Mouse (Mus musculus) hindlimb bud, embryonic 11.5 days (tissue): ENCODE data around the gene Mbnl2.

Experiments
- DNase-seq: peaks from one replicate; pipeline ENCODE4 v3.0.0-alpha.2; 2012; ENCODE audit warnings: low read depth, low spot score; ENCODE audit errors: extremely low spot score

The Mbnl2 gene

DNA sequence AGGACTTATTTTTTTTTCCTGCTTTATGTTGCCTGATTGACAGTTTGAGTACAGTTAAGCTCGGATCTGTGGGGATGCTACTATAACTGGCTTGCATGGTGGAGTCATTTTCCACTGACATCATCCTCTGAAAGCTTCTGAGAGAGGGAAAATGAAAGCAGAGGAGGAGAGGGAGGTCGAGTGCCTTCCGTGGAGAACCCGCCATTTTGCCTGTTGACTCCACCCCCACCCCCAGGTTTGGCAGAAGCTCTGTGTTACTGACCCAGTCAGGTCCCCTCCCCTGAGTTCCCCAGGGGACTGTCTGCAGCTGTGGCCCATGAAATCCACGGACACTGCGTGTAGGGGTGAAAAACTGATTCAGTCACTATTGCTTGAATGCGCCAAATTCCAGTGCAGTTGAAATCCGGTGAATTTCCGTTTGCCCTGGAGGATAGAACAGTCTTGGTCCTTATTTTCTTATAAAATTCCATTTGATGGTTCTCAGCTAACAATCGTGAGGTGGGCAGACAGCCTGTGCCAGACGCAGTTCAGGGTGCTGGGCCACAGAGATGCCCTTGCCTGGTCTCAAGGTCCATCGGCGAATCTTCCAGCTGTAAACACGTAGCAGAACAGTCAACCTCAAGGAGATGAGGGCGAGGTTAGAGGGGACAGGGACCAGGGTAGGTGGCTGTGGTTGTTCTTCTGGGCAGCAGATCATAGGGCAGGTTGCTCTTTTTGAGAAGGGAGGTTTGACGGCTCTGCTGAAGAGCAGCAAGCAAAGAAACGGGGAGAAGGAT is 20.9 kb downstream of the Mbnl2 start:
- DNase-seq = no peak

- no peak for DNase-seq
Observed at GRCm38 (mm10) chr14:120297137-120297749, 21.8 kb downstream of the Mbnl2 start.

- DNase-seq = no peak
Observed at GRCm38 (mm10) chr14:120297833-120298232, 22.4 kb downstream of the Mbnl2 start.

- no peak for DNase-seq
Observed at GRCm38 (mm10) chr14:120298439-120298838, 23.0 kb downstream of the Mbnl2 start.

DNA sequence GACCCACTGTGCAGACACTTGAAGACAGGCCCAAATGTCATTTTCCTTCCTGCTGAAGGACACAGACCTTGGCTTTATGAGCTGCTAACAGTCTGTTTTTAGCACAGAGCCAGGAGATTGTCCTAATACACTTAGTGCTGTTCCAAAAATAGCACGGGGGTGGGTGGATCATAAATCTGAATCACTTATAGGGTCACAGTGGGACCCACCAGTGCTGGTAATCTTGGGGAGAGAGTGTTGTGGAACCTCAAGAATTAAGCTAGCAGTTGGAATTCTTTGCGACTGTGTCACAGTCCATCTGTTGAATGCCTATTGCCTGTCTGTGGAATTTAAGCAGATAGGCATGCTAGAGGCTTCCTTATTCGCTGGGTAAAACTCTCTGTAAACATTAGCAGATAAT is 24.2 kb downstream of the Mbnl2 start:
- DNase-seq = no peak

- DNase-seq = no peak
Observed at GRCm38 (mm10) chr14:120300191-120300590, 24.7 kb downstream of the Mbnl2 start.

- no peak for DNase-seq
Observed at GRCm38 (mm10) chr14:120300814-120301213, 25.3 kb downstream of the Mbnl2 start.

- DNase-seq = no peak
Observed at GRCm38 (mm10) chr14:120302913-120303548, 27.6 kb downstream of the Mbnl2 start.

DNA sequence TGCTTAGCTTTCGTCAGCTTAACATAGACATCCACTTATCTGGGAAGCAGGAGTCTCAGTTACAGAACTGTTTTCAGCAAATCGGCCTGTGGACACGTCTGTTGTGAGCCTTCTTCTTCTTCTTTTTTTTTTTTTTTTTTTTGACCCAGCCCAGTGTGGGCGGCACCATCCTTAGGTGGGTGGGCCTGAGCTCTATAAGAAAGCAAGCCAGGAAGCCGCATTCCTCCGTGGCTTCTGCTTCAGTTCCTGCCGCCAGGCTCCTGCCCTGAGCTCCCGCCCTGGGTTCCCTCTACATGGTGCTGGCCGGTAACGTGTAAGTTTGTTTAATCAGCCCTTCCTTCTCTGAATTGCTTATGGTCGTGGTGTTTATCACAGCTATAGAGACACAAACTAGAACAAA is 30.8 kb downstream of the Mbnl2 start:
- no peak for DNase-seq

DNA sequence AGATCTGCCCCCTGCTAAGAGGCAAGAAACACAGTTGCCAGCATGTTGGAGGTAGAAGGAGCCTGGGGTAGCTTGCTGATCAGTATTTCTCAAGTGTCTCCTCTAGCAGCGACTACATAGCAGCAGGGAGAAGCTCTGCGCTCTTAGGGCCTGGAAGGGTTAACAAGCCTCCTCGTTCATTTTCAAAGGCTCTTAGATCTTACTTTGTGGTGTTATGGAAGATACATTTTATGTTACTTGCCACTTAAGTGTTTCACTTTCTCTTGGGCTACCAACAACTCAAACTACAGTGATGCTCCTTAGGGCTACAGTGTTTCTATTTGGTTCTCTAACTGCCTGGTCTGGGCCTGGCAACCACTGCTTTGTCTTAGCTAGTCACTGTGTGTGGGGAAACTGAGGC is 31.9 kb downstream of the Mbnl2 start:
- no peak for DNase-seq

- no peak for DNase-seq
Observed at GRCm38 (mm10) chr14:120307963-120308362, 32.5 kb downstream of the Mbnl2 start.

DNA sequence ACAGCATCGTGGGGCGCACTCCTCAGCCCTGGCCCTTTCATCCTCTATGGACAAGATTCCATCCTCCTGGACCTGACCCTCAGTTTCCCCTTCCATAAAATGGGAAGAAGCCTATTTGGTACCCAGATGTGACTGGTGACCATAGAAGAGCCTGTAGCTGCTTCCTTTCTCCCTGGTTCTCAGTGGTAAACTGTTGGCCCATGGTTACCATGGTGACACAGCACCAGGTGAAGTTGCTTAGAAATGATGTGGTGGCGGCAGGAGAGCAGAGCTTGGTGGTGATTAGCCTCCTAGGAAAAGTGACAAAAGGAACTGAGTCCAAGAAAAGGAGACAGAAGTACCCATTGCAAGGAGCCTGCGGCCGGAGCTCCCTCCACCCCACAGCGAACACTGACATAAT is 34.2 kb downstream of the Mbnl2 start:
- DNase-seq = no peak

GRCm38 (mm10) chr14:120311330-120312097 is 36.0 kb downstream of the Mbnl2 start:
- DNase-seq = no peak

DNA sequence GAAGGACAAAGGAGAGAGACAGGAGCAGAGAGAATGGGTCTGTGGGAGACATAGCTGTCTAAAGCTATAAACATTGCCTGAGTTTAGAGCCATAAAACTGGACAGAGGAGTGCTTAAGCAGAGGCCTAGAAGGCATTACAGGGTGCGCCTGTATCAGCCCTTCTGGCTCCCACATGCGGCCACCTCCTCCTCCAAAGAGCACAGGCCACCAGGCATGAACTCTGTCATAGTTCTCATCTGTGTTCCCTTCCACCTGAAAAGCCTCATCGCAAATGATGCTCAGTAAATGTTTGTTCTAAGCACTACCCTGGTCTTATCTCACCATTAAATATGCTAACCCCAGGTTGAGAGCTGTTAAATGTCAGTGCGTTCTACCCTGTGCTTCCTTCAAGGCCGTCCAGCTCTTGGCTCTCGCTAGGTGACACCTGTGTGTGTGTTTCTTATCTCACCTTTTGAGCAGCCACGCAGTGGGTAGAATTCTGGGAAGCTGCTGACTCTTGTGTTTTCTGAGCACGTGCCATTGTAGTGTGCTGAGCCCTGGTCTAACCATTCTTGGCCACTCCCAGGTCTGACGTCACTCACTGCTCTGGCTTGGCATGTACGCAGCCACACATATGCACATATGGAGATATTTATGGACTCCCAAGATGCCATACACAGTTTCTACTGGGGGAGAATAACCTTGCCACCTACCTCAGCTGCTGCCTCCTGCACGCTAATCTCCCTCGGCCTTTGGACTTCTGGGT is 37.4 kb downstream of the Mbnl2 start:
- DNase-seq = no peak

DNA sequence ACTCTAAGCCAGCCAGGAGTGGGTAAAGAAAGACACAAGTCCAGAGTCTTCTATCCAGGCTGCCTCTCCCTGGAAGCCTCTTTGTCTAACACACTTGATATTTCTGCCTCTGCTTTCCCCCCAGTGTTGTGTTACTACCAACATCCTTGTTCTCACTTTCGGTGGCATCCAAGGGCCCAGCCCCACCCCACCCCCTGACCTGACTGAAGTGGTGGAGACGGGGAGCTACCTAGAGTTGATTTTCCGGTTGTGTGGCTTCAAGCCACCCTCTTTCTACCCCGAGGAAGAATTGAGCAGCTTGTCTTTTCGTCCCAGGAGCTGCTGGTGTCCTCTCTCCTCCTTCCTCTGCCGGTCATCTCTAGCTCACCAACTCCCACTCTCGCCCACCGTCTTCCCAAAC is 38.0 kb downstream of the Mbnl2 start:
- no peak for DNase-seq

- DNase-seq = no peak
Observed at GRCm38 (mm10) chr14:120315721-120316120, 40.3 kb downstream of the Mbnl2 start.

GRCm38 (mm10) chr14:120318326-120318935 is 43.0 kb downstream of the Mbnl2 start:
- no peak for DNase-seq

- no peak for DNase-seq
Observed at GRCm38 (mm10) chr14:120318974-120319731, 43.7 kb downstream of the Mbnl2 start.

GRCm38 (mm10) chr14:120322041-120322440 is 46.6 kb downstream of the Mbnl2 start:
- DNase-seq = no peak

- no peak for DNase-seq
Observed at GRCm38 (mm10) chr14:120323111-120323510, 47.6 kb downstream of the Mbnl2 start.
